Mouse (Mus musculus) olfactory bulb, adult 2 months (tissue): ENCODE data around the gene Prdm15. TPM values are rescaled to one million over a fixed set of nuclear protein-coding genes. Genes with fewer than 3 reads are reported as not detected.

ENCODE experiments used
- H3K27ac ChIP-seq: fragments of 200-500 bp; 2 replicates; pipeline ENCODE4 v1.5.1; 2012; ENCODE audit warnings: low read depth, low read length; ENCODE audit not compliant: insufficient read depth
- H3K4me1 ChIP-seq: fragments of 200-500 bp; 2 replicates; pipeline ENCODE4 v1.6.1; 2012; ENCODE audit warnings: low read length; ENCODE audit not compliant: control insufficient read depth, insufficient read depth
- H3K4me3 ChIP-seq: fragments of 200-500 bp; 2 replicates; pipeline ENCODE4 v1.5.1; 2012; ENCODE audit warnings: mild to moderate bottlenecking, low read depth, low read length, moderate library complexity; ENCODE audit not compliant: insufficient read depth
- CTCF ChIP-seq: fragments of 200-500 bp; IDR thresholded peaks from 2 replicates; pipeline ENCODE4 v1.5.1; 2012; ENCODE audit warnings: low read depth, mild to moderate bottlenecking, low read length, moderate library complexity; ENCODE audit not compliant: insufficient read depth
- POLR2A ChIP-seq: fragments of 200-500 bp; IDR thresholded peaks from 2 replicates; pipeline ENCODE4 v1.6.1; 2012; ENCODE audit warnings: mild to moderate bottlenecking, low read depth, low read length, moderate library complexity; ENCODE audit not compliant: insufficient read depth
- WGBS: fragments of 180-500 bp; shearing (Covaris S2); methylation state at CpG from one replicate; pipeline ENCODE4 v1.1.7; 2018; 5-methylcytosine and 5-hydroxymethylcytosine counted together
- polyA plus RNA-seq: library from polyadenylated mRNA; stranded (reverse); fragments of >200 nt; gene quantifications from 2 replicates; pipeline ENCODE4 v1.2.4, GENCODE M21; 2012; ENCODE audit warnings: low replicate concordance; ENCODE audit not compliant: missing spikeins, insufficient read depth, insufficient read length

The Prdm15 gene
- polyA plus RNA-seq, 1 experiment, result not detected

GRCm38 (mm10) chr16:97797212-97797611 lies 54.4 kb downstream of the Prdm15 start:
- 0 out of 2 replicates have a peak, but pooled peaks cover 3% of the 10 kb centered on the region for H3K4me1 ChIP-seq
- no peak overlapping the region for H3K27ac ChIP-seq
- TF ChIP-seq POLR2A (no peak), CTCF (no peak)
- 74% methylated on average over 3 of the region's 3 CpGs for WGBS
- no peak overlapping the region for H3K4me3 ChIP-seq

GRCm38 (mm10) chr16:97794256-97794655 lies 57.4 kb downstream of the Prdm15 start:
- WGBS, result 96% methylated on average over 6 of the region's 6 CpGs
- 0 out of 2 replicates have a peak, but pooled peaks cover 3% of the 10 kb centered on the region for H3K4me1 ChIP-seq
- no peak overlapping the region for H3K27ac ChIP-seq
- H3K4me3 ChIP-seq, result no peak overlapping the region
- TF ChIP-seq POLR2A (no peak), CTCF (no peak)

GRCm38 (mm10) chr16:97783057-97783456 lies 68.6 kb downstream of the Prdm15 start:
- TF ChIP-seq POLR2A (no peak), CTCF (no peak)
- Histone ChIP-seq H3K4me1 (peaks cover 5% of the 10 kb centered on the region), H3K4me3 (no peak overlapping the region), H3K27ac (no peak overlapping the region)
- 84% methylated on average over 5 of the region's 5 CpGs for WGBS

DNA sequence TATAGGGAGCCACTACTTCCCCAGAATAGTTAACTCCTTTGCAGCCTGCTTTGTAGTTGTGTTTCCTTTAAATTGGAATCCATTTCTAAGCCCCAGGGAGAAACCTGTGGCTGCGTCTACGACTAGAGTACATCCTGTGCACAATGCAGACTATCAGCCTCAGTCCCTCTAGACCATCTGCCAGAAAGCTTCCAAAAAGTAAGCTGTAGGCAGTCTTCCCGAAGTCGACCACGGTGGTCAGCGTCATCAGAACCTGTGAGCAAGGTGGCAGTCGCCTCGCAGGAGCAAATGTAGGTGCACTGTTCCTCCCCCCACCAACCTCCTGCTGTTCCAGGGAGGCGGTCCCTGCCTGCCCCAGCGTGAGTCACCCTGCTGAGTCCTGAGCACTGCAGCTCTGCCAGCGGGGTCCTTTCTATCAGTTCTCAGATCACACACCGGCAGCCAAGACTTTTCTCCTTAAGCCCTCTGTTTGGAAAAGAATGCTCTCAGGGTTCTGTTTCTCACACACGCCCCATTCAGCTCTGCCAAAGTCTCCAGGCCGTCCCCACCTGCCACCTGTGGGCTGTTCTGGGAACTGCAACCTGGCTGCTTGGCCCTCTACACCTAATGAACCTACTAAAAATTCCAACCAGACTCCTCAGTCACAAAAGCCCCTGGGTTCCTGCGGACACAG lies 73.2 kb downstream of the Prdm15 start:
- H3K4me1 ChIP-seq, result peaks cover 5% of the 10 kb centered on the region
- H3K27ac ChIP-seq, result no peak overlapping the region
- 15% methylated on average over 15 of the region's 15 CpGs for WGBS
- TF ChIP-seq POLR2A, result no peak
- peak; percentile 92 for TF ChIP-seq CTCF
- H3K4me3 ChIP-seq, result no peak overlapping the region

GRCm38 (mm10) chr16:97766501-97766900 lies 85.1 kb downstream of the Prdm15 start:
- no peak overlapping the region for H3K4me3 ChIP-seq
- no peak overlapping the region for H3K27ac ChIP-seq
- H3K4me1 ChIP-seq, result peaks cover 11% of the 10 kb centered on the region
- 62% methylated on average over 3 of the region's 3 CpGs for WGBS
- no peak for TF ChIP-seq CTCF
- no peak for TF ChIP-seq POLR2A

GRCm38 (mm10) chr16:97764626-97765025 lies 87.0 kb downstream of the Prdm15 start:
- TF ChIP-seq POLR2A, result no peak
- no peak for TF ChIP-seq CTCF
- peaks cover 11% of the 10 kb centered on the region for H3K4me1 ChIP-seq
- no peak overlapping the region for H3K27ac ChIP-seq
- H3K4me3 ChIP-seq, result no peak overlapping the region
- 71% methylated on average over 2 of the region's 2 CpGs for WGBS

- peaks cover 11% of the 10 kb centered on the region for H3K4me1 ChIP-seq
- no peak for TF ChIP-seq CTCF
- no peak for TF ChIP-seq POLR2A
- no peak overlapping the region for H3K4me3 ChIP-seq
- no peak overlapping the region for H3K27ac ChIP-seq
- 30% methylated on average over 13 of the region's 13 CpGs for WGBS
Observed at GRCm38 (mm10) chr16:97763990-97764340, 87.7 kb downstream of the Prdm15 start.

DNA sequence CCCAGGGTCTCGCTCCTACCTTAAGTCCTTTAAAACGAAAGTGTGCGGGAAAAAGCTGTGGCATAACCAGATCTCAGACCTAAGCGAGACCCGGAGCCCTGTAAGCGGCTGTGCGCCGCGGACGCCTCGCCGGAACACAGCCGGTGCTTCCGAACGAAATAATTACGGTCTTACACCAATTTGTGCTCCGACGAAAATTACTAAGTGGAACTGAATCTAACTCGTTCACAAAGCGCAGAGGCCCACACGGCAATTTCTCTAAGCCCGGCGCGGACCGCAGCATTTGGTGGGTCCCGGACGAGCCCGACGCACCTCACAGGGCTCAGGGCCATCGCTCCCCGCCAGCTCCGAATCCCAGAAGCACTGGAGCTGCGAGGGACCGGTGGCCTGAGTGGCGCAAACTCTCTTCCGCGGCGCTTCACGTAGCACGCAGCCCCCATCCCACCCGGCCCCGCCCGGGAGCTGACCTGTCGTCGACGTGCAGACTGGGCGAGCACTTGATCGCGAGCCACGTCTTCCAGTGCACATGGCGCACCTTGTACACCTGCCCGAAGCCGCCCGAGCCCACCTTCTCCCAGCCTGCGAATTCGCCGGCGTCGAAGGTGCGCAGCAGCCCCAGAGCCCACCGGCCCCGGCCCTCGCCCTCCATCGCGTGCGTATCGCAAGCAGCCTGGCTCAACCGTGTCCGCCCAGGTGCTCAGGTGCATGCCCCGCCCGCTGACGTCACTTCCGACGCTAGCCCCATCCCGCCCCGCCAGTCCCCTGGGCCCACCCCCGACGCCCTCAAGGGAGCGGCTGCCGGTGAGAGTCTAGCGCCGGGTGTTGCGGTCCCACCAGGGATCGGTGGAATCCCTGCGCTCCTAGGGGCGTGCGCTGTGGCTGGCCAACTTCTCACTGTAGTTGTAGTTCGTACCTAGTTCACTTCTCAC lies 88.3 kb downstream of the Prdm15 start, which contains the start of gene Ripk4:
Gene Ripk4, minus strand, starts transcription at position 727 of the 929 bp plus-strand sequence.
- H3K4me3 ChIP-seq, result peak within 1 kb of the TSS; percentile 33
- TF ChIP-seq POLR2A (no peak), CTCF (no peak)
- H3K4me1 ChIP-seq, result peaks cover 11% of the 10 kb centered on the region
- WGBS, result 2% methylated on average over 88 of the region's 88 CpGs
- H3K27ac ChIP-seq, result no peak within 1 kb of the TSS

GRCm38 (mm10) chr16:97761782-97762181 lies 89.9 kb downstream of the Prdm15 start:
- Histone ChIP-seq H3K4me1 (peaks cover 11% of the 10 kb centered on the region), H3K4me3 (no peak overlapping the region), H3K27ac (no peak overlapping the region)
- TF ChIP-seq POLR2A, result no peak
- TF ChIP-seq CTCF, result no peak
- 91% methylated on average over 2 of the region's 2 CpGs for WGBS
